Mouse (Mus musculus): ENCODE data around the gene Nkiras2. TPM values are rescaled to one million over a fixed set of nuclear protein-coding genes. Genes with fewer than 3 reads are reported as not detected.
"Not testable (repeated sequence)": the region's sequence is repeated elsewhere in the genome, so short reads cannot be mapped to it uniquely, and the experiment has no call there.

The Nkiras2 gene
- total and polyA plus RNA-seq, 2 experiments from 2014 or later = 82.1 to 131 TPM

DNA sequence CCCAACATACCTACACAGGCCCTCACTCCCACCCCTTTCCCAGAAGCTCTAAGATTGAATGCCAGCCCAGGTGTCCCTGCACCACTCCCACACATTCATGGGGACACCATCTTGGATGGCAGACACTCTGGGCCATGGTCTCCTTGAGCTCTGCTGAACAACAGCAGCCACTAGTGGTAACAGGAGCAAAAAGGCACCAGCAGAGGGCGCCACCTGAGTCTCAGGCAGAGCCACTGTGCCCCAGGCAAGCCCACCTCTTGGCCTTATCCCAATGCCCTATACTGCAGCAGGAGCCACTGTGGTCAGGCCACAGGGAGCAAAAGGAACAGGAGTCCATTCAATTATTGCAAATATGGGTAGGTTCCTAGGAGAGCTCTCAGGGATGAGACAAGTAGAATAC, 27.2 kb downstream of the Nkiras2 start:
- Histone ChIP-seq H3K4me3 (ENCODE audit: low read length) (no peak overlapping the region), H3K4me1 (ENCODE audit: insufficient read depth, low read length) (peaks cover 3% of the 10 kb centered on the region; the same call in 1 of the 2 replicates), H3K27ac (no peak overlapping the region), H3K4me2 (ENCODE audit: low read depth, low read length) (no peak overlapping the region), H3K27me3 (ENCODE audit: insufficient read depth, low read length) (0 out of 2 replicates have a peak, but pooled peaks cover 5% of the 10 kb centered on the region), H3K9me3 (ENCODE audit: low read length) (no peaks in the 10 kb centered on the region), H3K9ac (replicated peaks; ENCODE audit: low read length) (no peak overlapping the region), H3K36me3 (ENCODE audit: insufficient read depth, low read length) (no peaks in the 10 kb centered on the region)
- WGBS = 6% methylated on average over 1 of the region's 1 CpGs
- DNase-seq (ENCODE audit: low spot score) (peak; percentile 60), ATAC-seq (0 out of 2 replicates have a peak, but pooled peaks have one; percentile 59)
- TF ChIP-seq CTCF (IDR thresholded peaks at IDR 0.05; ENCODE audit: low read depth) = peak; percentile 77

DNA sequence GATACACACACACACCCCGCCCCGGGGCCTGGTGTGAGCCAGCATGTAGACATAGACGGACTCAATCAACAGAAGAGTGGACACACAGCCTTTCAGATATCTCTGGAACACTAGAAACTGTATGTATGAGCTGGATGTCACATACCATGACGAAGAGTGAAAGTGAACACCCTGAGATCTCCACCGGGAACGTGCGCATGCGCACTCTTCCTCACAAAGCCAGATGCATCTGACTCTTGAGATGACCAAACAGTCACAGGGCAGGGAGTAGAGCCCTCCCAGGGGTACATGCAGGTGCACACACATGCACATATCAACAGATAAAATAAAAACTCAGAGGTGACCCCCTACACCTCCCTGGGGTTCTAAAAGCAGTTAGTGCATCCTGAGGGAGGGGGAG, 29.4 kb downstream of the Nkiras2 start:
- Histone ChIP-seq H3K4me2 (ENCODE audit: low read depth, low read length) (no peak overlapping the region), H3K4me3 (ENCODE audit: low read length) (no peak overlapping the region), H3K9ac (replicated peaks; ENCODE audit: low read length) (no peak overlapping the region), H3K4me1 (ENCODE audit: insufficient read depth, low read length) (peaks cover 3% of the 10 kb centered on the region; the same call in 1 of the 2 replicates), H3K9me3 (ENCODE audit: low read length) (no peaks in the 10 kb centered on the region), H3K27ac (no peak overlapping the region), H3K27me3 (ENCODE audit: insufficient read depth, low read length) (0 out of 2 replicates have a peak, but pooled peaks cover 5% of the 10 kb centered on the region), H3K36me3 (ENCODE audit: insufficient read depth, low read length) (no peaks in the 10 kb centered on the region)
- no peak for ATAC-seq
- no peak for TF ChIP-seq CTCF (IDR thresholded peaks at IDR 0.05; ENCODE audit: low read depth)
- 87% methylated on average over 8 of the region's 8 CpGs for WGBS
- no peak for DNase-seq (ENCODE audit: low spot score)

DNA sequence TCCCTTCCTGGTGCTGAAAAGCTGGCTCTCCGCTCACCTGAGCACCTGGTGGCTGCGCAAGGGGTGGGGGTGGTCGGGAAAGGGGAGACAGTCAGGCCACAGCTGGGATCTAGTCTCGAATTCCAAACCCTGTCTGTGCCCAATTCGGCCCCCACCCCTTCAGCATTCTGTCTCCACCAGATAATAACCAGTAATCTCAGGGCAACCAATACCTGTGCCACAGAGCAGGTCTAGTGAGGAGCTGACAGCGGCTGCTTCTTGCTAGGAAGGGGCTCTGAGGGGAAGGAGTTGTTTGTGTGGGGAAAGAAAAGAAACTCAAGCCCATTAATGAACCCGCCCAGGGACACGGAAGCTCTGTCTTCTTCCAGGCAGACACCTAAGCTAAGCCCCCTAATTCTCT, 32.2 kb downstream of the Nkiras2 start:
- Histone ChIP-seq H3K4me2 (ENCODE audit: low read depth, low read length) (no peak overlapping the region), H3K4me1 (ENCODE audit: insufficient read depth, low read length) (peaks cover 3% of the 10 kb centered on the region), H3K27me3 (ENCODE audit: insufficient read depth, low read length) (0 out of 2 replicates have a peak, but pooled peaks cover 5% of the 10 kb centered on the region), H3K36me3 (ENCODE audit: insufficient read depth, low read length) (no peaks in the 10 kb centered on the region), H3K27ac (no peak overlapping the region), H3K9ac (replicated peaks; ENCODE audit: low read length) (no peak overlapping the region), H3K9me3 (ENCODE audit: low read length) (no peaks in the 10 kb centered on the region), H3K4me3 (ENCODE audit: low read length) (no peak overlapping the region)
- WGBS = 30% methylated on average over 8 of the region's 8 CpGs
- TF ChIP-seq CTCF (IDR thresholded peaks at IDR 0.05; ENCODE audit: low read depth) = no peak
- DNase-seq (ENCODE audit: low spot score) (no peak), ATAC-seq (no peak)

- DNase-seq (ENCODE audit: low spot score) (no peak), ATAC-seq (no peak)
- no peak overlapping the region for H3K27ac ChIP-seq
- H3K9me3 ChIP-seq (ENCODE audit: low read length) = no peaks in the 10 kb centered on the region
- H3K4me3 ChIP-seq (ENCODE audit: low read length) = no peak overlapping the region
- no peaks in the 10 kb centered on the region for H3K36me3 ChIP-seq (ENCODE audit: insufficient read depth, low read length)
- H3K9ac ChIP-seq (replicated peaks; ENCODE audit: low read length) = no peak overlapping the region
- WGBS = 22% methylated on average over 3 of the region's 3 CpGs
- H3K4me2 ChIP-seq (ENCODE audit: low read depth, low read length) = no peak overlapping the region
- 0 out of 2 replicates have a peak, but pooled peaks cover 5% of the 10 kb centered on the region for H3K27me3 ChIP-seq (ENCODE audit: insufficient read depth, low read length)
- H3K4me1 ChIP-seq (ENCODE audit: insufficient read depth, low read length) = peaks cover 8% of the 10 kb centered on the region
- TF ChIP-seq CTCF (IDR thresholded peaks at IDR 0.05; ENCODE audit: low read depth) = no peak
Observed at GRCm38 (mm10) chr11:100651748-100652147, 32.7 kb downstream of the Nkiras2 start.

DNA sequence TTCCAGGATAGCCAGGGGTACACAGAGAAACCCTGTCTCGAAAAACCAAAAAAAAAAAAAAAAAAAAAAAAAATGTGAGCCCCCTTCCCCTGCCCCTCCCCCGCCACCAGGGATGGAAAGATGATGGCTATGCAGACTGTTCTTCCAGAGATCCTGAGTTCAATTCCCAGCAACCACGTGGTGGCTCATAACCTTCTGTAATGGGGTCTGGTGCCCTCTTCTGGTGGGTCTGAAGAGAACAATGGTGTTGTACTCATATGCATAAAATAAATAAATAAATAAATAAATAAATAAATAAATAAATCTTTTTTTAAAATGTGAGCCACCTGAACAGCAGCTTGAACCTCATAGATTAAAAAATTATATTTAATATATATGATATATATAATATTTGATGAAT, 36.5 kb downstream of the Nkiras2 start:
- peak; percentile 26 for TF ChIP-seq CTCF (IDR thresholded peaks at IDR 0.05; ENCODE audit: low read depth)

DNA sequence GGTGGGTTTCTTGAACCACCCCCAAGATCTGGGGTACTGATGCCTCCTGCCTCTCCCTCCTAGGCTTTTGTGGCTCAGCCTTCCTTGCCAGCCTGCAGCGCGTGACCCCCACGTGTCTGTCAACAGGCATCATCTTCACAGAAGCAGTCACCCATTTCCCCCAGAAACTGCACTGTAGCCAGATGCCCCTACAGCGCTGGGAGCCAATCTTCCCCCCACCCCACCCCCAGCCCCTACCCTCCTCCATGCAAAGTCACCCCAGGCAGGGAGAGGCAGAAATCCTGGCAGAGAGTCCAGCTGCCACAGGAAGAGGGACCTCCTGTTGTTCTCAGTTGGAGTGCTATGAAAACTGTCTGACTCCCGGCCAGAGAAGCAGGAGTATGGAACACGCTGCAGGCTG, 37.4 kb downstream of the Nkiras2 start:
- no peak overlapping the region for H3K27ac ChIP-seq
- ATAC-seq = peak; percentile 61; the same call in 1 of the 2 replicates
- TF ChIP-seq CTCF (IDR thresholded peaks at IDR 0.05; ENCODE audit: low read depth) = no peak
- H3K36me3 ChIP-seq (ENCODE audit: insufficient read depth, low read length) = no peaks in the 10 kb centered on the region
- no peak overlapping the region for H3K4me3 ChIP-seq (ENCODE audit: low read length)
- H3K27me3 ChIP-seq (ENCODE audit: insufficient read depth, low read length) = no peaks in the 10 kb centered on the region
- DNase-seq (ENCODE audit: low spot score) = peak; percentile 69
- 0 out of 2 replicates have a peak overlapping the region, but pooled peaks have one; percentile 16 for H3K4me2 ChIP-seq (ENCODE audit: low read depth, low read length)
- no peaks in the 10 kb centered on the region for H3K9me3 ChIP-seq (ENCODE audit: low read length)
- peaks cover 9% of the 10 kb centered on the region for H3K4me1 ChIP-seq (ENCODE audit: insufficient read depth, low read length)
- H3K9ac ChIP-seq (replicated peaks; ENCODE audit: low read length) = no peak overlapping the region
- WGBS = 9% methylated on average over 6 of the region's 6 CpGs

More for the DNA sequence above, 36.5 kb downstream of the Nkiras2 start:
- not testable (repeated sequence) for H3K27ac ChIP-seq; H3K27me3 ChIP-seq (ENCODE audit: insufficient read depth, low read length); H3K9me3 ChIP-seq (ENCODE audit: low read length); H3K9ac ChIP-seq (replicated peaks; ENCODE audit: low read length); H3K4me3 ChIP-seq (ENCODE audit: low read length); H3K4me2 ChIP-seq (ENCODE audit: low read depth, low read length); H3K36me3 ChIP-seq (ENCODE audit: insufficient read depth, low read length); ATAC-seq; DNase-seq (ENCODE audit: low spot score); H3K4me1 ChIP-seq (ENCODE audit: insufficient read depth, low read length)
- 58% methylated on average over 2 of the region's 3 CpGs for WGBS

DNA sequence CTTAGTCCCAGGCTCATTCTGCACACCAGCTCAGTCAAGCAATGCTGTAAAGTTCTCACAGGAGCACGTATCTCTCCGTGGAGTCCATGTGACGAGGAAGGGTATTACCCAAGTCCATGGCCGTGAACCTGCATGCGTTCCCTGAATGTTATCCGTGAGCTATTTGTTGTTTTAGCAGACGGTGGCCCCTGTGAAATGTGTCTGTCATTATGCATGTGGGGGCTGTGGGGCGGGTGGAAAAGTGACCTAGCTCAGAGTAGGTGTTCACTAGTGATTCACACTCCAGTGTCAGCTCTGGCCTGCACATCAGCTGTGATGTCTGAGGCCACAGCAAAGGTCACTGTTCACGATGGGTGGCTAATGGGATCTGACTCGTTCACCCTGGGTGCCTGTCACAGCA, 40.8 kb downstream of the Nkiras2 start:
- DNase-seq (ENCODE audit: low spot score) (no peak), ATAC-seq (no peak)
- no peak overlapping the region for H3K4me2 ChIP-seq (ENCODE audit: low read depth, low read length)
- H3K9ac ChIP-seq (replicated peaks; ENCODE audit: low read length) = no peak overlapping the region
- 59% methylated on average over 10 of the region's 10 CpGs for WGBS
- H3K4me1 ChIP-seq (ENCODE audit: insufficient read depth, low read length) = peaks cover 9% of the 10 kb centered on the region
- no peak overlapping the region for H3K4me3 ChIP-seq (ENCODE audit: low read length)
- no peak overlapping the region for H3K27ac ChIP-seq
- no peaks in the 10 kb centered on the region for H3K9me3 ChIP-seq (ENCODE audit: low read length)
- TF ChIP-seq CTCF (IDR thresholded peaks at IDR 0.05; ENCODE audit: low read depth) = no peak
- H3K27me3 ChIP-seq (ENCODE audit: insufficient read depth, low read length) = no peaks in the 10 kb centered on the region
- no peaks in the 10 kb centered on the region for H3K36me3 ChIP-seq (ENCODE audit: insufficient read depth, low read length)
